Mouse (Mus musculus) heart, adult 8-10 months (tissue): ENCODE results near the gene Padi6. TPM values are rescaled to one million over a fixed set of nuclear protein-coding genes. Genes with fewer than 3 reads are reported as not detected.

Experiments used
- DNase-seq: peaks from one replicate; pipeline ENCODE4 v3.0.0; 2022; ENCODE audit warnings: low spot score
- total RNA-seq, 4 experiments: library from RNA; stranded (reverse); gene quantifications; 2 replicates each; pipeline ENCODE4 v1.2.4; 2022

Gene Padi6
- total RNA-seq, 4 experiments from 2014 or later, result not detected

DNA sequence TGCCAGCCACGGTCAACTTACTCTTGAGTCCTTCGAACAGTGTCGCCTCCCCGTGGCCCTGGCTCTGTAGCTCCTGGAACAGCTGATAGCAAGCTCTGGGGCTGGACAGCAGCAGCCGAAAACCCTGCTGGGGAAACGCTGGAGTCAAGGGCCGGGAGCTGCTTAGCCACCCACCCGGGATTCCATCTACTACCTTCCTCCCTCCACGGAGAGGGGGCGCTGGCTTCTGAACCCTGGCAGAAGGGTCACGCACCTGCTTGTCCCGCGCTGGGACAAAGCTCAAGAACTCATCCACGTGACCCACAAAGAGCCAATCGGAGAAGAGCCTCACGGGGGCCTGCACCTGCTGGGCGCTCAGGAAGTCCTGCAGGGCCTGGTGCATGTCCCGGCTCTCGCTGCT lies 7.9 kb upstream of the Padi6 start:
- DNase-seq, result no peak

DNA sequence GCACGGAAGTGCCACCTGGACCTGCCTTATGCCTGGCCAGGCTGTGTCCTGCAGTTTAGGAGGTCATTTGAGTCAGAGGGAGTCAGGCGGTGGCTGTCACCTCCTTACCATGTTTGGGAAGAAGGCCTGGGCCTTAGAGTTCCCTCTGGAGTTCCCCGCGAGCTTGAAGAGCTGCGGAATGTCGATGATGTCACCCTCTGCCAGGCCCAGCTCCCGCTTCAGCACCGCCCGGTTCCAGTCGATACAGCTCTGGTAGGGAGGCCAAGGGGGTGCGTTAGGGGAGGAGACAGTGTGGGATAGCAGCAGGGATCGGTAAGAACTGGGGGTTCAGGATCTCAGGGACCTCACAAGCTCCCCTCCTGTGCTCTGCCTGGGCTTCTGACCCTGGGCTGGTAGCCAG lies 5.5 kb upstream of the Padi6 start:
- no peak for DNase-seq

DNA sequence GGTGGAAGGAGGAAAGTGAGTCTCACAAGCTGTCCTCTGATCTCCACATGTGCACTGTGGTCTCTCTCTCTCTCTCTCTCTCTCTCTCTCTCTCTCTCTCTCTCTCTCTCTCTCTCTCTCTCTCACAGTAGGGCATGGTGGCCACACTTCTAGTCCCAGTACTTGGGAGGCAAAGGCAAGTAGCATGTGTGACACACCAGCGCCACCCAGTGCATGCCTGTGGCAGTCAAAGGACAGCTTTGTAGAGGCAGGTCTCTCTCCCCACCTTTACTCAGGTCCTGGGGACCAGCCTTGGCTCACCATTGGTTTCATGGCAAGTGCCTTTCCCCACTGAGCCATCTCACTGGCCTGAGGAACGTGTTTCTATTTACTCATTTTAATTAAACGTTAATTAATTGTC lies 2.2 kb upstream of the Padi6 start:
- no peak for DNase-seq

DNA sequence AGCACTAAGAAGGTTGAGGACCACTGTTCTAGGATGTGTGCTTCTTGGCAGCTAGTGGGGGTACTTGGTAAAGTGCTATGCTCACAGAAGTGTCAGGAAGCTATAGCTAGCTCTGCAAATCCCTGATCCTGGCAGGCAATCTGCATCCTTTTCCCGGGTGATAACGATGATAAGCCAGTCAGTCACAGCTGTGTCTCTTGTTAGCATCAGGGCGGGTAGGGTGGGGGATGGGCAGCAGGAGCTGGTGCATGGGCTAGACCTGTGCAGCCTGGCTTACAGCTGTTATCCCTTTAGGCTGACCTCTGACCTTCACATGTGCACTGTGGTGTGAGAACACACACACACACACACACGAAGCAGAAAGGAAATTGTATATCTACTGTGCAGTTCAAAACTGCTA lies 643 bp upstream of the Padi6 start:
- no peak for DNase-seq

DNA sequence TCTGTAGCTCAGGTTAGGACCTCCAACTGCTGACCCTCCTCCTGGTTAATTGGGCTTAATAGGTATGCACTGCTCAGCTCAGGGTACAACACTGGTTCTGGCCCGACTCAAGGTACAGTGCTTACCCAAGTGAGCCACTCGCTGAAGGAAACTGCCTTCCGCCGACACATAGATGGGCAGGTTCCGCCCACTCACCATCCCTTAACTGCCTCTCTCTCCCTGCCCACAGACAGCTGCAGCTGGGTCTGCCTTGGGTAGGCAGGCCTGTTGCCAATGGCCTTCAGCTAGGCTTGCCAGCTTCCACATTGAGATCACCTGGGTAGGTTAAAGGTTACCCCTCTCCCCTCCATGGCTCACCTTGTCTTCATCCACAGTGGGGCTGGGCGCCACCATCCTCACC lies 1.0 kb downstream of the Padi6 start:
- DNase-seq, result no peak

DNA sequence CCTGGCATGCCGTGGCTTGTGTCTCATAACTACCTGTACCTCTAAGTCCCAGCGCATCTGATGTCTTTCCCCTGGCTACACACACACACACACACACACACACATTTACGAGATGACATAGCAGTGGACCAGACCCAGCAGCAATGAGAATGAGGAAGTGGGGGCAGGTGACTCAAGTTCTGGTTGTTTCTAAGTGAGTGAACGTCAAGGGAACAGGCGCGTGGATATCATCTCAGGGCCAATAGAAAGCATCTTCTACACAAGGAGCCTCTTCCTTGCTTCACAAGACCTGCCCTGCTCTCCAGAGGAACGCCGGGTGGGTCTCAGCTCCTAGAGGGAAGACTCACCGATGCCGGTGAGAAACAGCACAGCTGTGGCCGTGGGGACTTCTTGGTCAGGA lies 1.8 kb downstream of the Padi6 start:
- DNase-seq, result no peak

DNA sequence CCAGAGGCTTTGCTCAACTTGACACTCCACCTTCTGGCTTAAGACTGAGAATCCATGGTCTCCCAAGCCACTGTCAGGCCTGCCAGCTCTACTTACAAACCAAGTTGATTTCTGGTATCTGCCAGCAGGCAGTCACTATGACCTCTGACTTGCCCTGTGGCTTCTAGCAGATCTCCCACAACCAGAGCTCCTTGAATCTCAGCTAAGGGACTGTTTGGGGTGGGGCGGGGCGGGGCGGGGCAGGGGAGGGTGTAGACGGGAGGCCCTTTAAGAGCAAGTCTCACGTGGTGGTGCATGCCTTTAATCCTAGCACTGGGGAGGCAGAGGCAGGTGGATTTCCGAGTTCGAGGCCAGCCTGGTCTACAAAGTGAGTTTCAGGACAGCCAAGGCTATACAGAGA lies 9.6 kb downstream of the Padi6 start:
- no peak for DNase-seq

DNA sequence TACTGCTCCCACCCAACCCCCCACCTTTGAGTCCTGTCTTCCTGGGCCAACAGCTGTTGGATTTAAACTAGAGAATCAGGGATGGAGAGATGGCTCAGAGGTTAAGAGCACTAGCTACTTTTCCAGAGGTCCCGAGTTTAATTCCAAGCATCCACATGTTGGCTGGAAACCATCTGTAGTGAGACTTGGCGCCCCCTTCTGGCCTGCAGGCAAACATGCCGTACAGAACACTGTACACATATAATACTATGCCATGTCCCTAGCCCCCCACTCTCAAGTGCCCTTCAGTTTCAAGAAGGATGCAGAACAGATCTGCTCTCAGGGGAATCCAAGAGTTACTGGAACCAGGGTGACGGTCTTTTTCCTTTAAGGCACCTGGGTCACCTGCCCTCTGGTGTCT lies 10.8 kb downstream of the Padi6 start:
- DNase-seq, result no peak

DNA sequence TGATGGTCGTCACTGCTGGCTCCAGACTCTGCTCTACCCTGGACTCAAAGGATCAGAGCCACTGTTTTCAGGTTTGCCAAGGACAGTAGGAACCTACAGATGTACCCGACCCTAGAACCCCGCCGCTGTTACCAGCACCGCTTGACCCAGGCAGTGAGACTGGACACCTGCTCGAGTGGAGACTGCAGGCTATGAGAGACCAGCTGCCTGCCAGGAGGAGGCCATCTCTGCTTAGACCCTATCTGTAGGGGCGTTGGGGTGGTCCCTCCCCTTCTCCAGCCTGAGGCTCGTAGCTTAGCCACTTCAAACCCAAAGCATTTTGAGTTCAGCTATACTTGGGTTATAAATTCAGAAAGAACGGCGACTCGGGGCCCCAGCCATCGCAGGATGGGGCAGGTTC lies 15.5 kb downstream of the Padi6 start:
- DNase-seq, result no peak

DNA sequence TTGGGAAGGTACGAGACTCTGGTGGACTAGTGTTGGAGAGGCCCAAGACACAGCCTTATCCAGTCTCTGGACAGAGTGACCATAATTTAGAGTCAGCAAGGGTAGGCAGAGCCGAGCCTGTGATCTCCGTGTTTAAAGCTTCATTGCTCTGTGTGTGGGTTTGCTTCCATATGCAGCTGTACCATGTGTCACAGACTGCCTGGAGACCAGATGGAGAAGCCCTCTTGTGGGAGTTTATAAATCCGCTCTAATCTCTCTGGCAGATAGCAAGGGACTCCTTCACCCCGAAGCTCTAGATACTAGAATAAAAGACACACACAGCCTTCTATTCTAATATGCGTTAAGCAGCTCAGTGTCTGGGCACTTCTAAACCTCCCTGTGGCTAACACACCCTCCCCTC lies 17.7 kb downstream of the Padi6 start:
- no peak for DNase-seq

DNA sequence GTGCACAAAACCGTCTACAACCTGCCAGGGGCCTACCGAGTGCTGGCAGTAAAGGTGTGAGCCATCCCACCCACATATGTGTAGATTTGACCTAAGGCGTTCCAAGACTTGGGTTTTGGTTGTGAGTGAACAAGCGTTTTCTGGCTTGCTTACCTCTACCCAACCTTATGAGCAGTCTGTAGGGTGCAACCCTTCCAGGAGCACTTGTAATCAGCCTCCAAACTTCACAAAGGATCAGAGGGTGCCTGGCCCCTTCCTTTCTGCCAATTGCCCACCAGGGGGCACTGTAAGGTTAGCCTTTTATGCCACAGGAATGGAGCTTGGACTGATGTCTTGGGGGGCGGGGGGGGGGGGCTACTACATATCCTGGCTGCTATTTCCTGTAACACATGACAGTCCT lies 18.6 kb downstream of the Padi6 start:
- no peak for DNase-seq

DNA sequence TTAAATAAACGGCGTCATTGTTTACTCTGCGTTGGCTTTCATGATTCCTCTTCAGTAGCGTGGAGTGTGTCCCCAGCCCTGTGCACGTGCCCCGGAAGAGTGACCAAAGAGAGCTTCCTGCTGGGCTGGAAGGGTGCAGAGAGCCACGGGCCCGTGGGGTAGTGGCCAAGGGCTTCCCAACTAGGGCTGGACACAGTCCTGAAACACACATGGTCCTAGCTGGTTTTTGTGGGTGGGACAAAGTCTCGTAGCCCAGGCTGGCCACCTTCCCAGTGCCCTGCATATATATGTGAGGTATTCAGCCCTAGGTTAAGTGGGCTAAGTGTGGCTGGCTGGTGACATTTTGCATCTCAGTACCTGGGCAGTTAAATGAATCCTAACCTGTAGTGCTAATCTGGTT lies 19.3 kb downstream of the Padi6 start:
- no peak for DNase-seq

DNA sequence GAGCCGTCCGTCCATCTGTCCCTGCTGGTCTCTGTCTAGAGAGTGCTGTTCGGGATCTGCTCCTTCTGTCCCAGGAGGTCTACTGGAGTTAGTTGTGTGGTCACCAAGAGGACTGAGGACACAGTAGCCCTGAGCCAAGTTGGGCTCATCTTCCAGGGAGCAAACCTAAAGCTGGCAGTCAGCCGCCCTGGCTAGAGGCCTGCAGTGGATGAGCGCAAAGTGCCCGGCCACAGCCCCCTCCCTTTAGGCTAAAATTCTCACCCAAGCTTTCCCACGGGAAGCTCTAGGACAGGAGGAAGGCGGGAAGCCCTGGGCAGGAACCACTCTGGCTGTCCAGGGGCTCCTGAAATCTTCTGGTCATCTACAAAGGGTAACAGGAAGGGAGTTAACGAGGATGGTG lies 19.7 kb downstream of the Padi6 start:
- no peak for DNase-seq

DNA sequence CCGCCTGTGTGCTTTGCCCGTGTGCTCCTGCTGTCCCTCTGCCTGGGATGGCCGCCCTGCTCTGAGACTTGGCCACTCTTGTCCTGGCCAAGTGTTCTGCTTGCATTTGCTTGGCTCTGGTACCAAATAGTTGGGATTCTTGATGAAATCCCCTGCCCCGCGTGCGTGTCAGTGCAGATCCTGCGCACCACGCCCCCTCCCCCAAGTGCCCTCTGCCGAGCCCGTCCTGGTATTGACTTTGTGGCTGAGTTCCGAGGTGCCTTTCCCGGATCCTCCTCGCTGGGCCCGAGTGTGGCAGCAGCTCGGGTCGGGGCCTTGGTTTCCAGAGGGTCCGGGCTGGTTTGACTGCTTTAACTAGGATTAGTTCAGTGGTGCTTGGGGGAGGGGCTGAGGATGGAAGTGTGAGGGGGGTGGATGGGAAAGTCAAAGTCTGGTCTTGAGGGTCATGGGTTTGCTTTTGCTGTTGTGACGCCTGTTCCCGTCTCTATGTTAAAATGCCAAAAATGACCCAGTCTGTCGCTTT lies 20.4 kb downstream of the Padi6 start:
- no peak for DNase-seq

DNA sequence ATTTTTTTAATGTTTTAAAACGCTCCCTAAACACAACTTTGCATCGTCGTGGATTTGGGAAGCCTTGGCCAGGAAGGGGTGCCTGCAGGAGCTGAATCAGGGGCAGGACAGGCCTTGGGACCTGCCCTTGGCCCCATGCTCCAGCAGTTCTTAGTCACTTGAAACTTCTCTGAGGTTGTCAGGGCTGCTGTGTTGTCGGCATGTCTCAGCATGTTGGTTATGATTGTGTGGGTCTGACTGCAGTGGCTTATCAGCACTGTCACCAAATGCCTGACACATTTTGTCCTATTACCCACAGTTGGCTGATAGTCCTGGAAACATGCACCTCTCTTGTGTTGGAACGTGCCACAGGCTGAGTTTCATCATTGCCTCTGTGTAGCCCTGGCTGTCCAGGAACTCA lies 22.4 kb downstream of the Padi6 start:
- DNase-seq, result no peak

DNA sequence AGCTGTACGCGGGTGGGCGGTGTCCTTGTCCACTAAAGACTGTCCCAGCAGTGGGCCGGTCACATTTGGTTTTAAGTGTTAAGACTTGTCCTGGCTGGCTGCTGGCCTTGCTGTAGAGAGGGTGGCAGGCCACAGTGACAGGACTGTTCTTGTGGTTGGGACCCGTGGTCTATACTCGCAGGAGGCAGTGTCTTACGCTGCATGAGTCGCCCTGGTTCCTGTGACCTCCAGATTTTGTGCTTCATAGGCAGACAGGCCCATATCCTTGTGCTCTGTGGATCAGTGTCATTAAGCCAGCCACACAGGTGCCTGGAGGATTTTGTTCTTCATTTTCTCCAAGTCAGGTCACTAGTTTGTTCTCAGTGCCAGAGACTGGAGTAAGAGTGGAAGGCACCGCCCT lies 24.0 kb downstream of the Padi6 start:
- no peak for DNase-seq

DNA sequence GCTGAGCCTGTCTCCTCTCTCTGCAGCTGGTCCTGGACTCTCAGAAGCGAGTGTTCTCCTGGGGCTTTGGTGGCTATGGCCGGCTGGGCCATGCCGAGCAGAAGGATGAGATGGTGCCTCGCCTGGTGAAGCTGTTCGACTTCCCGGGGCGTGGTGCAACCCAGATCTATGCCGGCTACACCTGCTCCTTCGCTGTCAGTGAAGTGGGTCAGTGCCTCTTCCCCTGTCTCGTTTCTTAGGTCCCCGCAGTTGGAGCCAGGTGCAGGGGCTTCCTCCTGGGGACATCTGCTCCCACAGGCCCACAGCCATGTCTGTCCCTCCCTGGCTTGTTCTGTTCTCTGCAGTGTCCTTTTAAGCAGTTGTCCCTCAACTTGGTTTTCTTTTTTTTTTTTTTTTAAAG lies 25.4 kb downstream of the Padi6 start:
- DNase-seq, result no peak

DNA sequence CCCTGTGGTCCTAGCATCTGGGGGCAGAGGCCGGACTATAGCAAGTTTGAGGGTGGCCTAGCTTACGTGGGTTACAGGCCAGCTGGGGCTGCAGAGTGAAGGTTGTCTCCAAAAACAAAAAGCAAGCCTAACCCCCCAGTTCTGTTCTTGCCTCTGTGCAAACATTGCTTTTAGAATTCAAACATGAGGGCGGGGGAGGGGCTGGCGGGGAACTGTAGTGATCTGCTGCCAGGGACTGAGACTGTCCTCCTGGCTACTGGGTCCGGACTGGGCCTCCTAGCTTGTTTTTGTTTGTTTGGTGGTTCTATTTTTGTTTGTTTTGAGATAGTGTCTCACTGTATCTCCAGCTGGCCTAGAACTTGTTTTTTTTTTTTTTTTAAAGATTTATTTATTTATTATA lies 27.9 kb downstream of the Padi6 start:
- DNase-seq, result no peak

DNA sequence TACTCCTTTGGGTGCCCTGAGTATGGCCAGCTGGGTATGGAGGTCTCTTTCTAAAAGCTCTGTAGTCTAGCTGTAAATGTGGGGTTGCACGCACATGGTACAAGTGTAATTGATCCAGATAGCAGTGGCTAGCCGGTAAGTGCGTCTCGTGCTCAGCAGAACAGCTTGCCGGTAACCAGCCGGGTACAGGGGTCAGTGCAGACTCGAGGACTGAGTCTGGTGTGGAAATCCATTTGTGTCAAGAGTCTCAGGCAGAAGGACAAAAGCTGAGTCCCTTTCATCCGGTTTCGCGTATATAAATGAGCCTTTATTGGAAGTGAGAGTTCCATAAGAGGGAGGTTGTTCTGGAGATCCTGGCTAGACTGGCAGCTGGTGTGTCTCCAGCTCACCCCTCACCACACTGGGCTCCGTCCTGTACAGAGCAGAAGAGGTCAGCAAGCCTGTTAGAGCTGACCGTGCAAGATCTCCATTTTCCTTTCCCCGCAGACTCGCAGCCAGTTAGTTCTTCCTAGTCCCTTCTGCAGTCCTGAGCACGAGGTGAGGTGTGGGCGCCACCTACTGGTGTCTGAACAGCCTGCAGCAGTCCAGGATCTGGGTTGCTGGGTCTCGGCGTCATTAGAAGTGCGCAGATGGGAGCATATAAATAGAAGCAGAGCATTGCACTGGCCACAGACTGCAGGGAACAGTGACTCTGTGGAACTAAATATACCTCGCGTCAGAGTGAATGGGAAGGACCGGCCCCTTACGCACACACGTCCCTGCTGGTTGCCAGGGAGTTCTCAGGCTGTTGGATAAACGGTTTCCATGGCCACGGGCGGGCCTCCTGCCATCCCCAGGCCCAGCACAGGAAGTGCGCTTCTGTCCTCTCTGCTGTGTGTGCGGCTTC lies 28.7 kb downstream of the Padi6 start:
- peak; percentile 95 for DNase-seq

DNA sequence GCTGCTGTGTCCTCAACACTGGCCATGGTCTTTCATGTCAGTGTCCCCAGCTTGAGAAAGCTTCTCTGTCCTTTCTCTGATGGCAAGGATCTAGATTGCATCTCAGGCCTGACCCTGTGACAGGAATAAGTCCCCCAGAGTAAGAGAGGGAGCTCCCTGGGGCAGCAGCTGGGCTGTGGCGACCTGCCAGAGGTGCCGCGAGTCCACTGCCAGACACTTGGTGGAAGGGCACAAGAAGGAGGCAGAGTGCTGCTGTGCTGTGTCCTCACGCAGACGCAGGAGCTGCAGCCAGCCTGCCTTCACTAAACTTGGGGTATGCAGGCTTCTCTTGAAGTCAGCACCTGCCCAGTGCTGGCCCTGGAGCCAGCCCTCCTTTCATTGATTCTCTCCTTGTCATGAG lies 31.1 kb downstream of the Padi6 start:
- no peak for DNase-seq

DNA sequence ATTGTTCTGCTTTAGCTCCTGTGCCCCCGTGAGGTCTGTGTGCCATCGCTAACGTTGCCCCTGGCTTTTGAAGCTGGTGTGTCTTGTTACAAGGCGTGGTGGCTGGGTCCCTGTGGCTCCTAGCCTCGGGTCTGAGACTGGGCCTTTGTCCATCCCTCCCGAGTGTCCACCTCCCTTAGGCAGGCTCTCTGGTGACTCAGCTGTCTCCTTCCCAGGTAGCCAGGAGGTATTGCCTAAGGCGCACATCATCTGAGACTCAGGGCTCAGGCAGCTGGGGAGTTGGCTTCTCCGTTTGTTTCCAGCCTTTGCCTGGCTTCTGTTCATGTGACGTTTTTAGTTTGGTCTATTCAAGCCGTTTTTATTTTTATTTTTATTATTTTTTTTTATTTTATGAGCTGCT lies 31.7 kb downstream of the Padi6 start:
- DNase-seq, result no peak

DNA sequence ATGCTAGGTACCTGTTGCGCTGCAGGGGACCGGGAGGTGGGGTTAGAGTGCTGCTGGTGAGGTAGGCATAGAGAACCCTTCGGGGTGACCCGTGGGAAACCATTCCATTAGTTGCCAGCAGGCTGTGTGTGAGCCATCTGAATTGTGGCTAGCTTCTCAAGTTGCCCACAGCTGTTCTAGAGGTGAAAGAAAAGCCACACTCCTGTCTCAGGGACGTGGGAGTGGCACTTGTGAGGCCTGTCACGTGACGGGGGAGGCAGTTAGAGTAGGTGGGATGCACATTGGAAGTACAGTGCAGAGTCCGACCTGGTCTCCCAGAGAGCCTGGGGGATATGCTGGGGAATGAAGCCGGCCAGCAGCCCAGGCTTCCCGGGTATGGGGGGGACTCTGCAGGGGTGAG lies 32.8 kb downstream of the Padi6 start:
- no peak for DNase-seq

DNA sequence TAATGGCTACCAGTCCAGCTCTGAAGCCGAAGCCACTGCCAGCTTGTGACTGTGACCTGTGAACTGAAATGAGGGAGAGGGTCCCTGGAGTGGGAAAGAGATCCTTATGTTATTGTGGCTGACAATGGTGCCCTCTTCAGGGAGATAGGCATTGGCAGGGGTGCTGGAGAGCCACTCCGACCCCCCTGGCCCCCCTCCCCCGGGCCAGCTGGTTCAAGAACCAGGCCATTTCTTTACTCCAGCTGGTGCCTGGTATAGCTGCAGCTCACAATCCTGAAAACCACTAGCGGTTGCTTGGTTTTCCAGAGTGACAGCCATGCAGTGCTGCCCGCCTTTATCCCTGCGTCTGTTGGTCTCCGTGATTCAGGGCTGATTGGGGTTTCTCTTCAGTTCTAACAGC lies 33.3 kb downstream of the Padi6 start:
- no peak for DNase-seq
